Mouse (Mus musculus) macrophage (primary cell): ENCODE results near the gene Pepd. TPM values are rescaled to one million over a fixed set of nuclear protein-coding genes. Genes with fewer than 3 reads are reported as not detected.

Experiments used
- H3K27ac ChIP-seq: fragments of 350-480 bp; formaldehyde crosslinking; 2 replicates; pipeline ENCODE4 v1.9.0; 2021
- H3K36me3 ChIP-seq: fragments of 350-480 bp; formaldehyde crosslinking; 2 replicates; pipeline ENCODE4 v1.9.0; 2021; ENCODE audit errors: inconsistent target
- H3K4me3 ChIP-seq: fragments of 350-480 bp; formaldehyde crosslinking; 2 replicates; pipeline ENCODE4 v1.9.0; 2021; ENCODE audit errors: inconsistent target
- H3K79me2 ChIP-seq: fragments of 350-480 bp; formaldehyde crosslinking; 2 replicates; pipeline ENCODE4 v1.9.0; 2021; ENCODE audit errors: inconsistent target
- WGBS: methylation state at CpG from one replicate; pipeline ENCODE4 v1.1.7; 2026; ENCODE audit warnings: inconsistent platforms; ENCODE audit not compliant: missing documents; 5-methylcytosine and 5-hydroxymethylcytosine counted together
- polyA plus RNA-seq: library from polyadenylated mRNA; stranded (reverse); fragments of 250-400 nt; gene quantifications from 3 replicates; pipeline ENCODE4 v1.2.4, GENCODE M21; 2018; ENCODE audit warnings: inconsistent platforms

The Pepd gene
- polyA plus RNA-seq, 1 experiment from 2014 or later: 61.8 TPM

- Histone ChIP-seq H3K27ac (no peak overlapping the region), H3K79me2 (no peaks in the 10 kb centered on the region), H3K4me3 (no peak overlapping the region), H3K36me3 (peaks cover 13% of the 10 kb centered on the region; the same call in 1 of the 2 replicates)
- 81% methylated on average over 4 of the region's 4 CpGs for WGBS
These were observed 71.7 kb downstream of the Pepd start for GRCm38 (mm10) chr7:34983702-34984475.

GRCm38 (mm10) chr7:34984526-34985133 lies 72.5 kb downstream of the Pepd start:
- 14% methylated on average over 11 of the region's 11 CpGs for WGBS
- Histone ChIP-seq H3K79me2 (no peaks in the 10 kb centered on the region), H3K27ac (no peak overlapping the region), H3K4me3 (no peak overlapping the region), H3K36me3 (peaks cover 20% of the 10 kb centered on the region; the same call in 1 of the 2 replicates)

GRCm38 (mm10) chr7:34985216-34985615 lies 73.0 kb downstream of the Pepd start:
- Histone ChIP-seq H3K27ac (no peak overlapping the region), H3K4me3 (no peak overlapping the region), H3K79me2 (no peaks in the 10 kb centered on the region), H3K36me3 (peaks cover 23% of the 10 kb centered on the region; the same call in 1 of the 2 replicates)
- 33% methylated on average over 9 of the region's 9 CpGs for WGBS

GRCm38 (mm10) chr7:34985646-34986045 lies 73.5 kb downstream of the Pepd start:
- Histone ChIP-seq H3K4me3 (no peak overlapping the region), H3K36me3 (peaks cover 23% of the 10 kb centered on the region; the same call in 1 of the 2 replicates)

GRCm38 (mm10) chr7:34986575-34987150 lies 74.5 kb downstream of the Pepd start:
- H3K27ac ChIP-seq: no peak overlapping the region
- H3K36me3 ChIP-seq: peaks cover 22% of the 10 kb centered on the region; the same call in 1 of the 2 replicates
- no peaks in the 10 kb centered on the region for H3K79me2 ChIP-seq
- WGBS: 93% methylated on average over 7 of the region's 7 CpGs
- H3K4me3 ChIP-seq: no peak overlapping the region

More at GRCm38 (mm10) chr7:34985646-34986045, 73.5 kb downstream of the Pepd start:
- no peaks in the 10 kb centered on the region for H3K79me2 ChIP-seq
- no peak overlapping the region for H3K27ac ChIP-seq

- 93% methylated on average over 6 of the region's 6 CpGs for WGBS
- Histone ChIP-seq H3K36me3 (peaks cover 18% of the 10 kb centered on the region; the same call in 1 of the 2 replicates), H3K4me3 (no peak overlapping the region), H3K27ac (no peak overlapping the region), H3K79me2 (no peaks in the 10 kb centered on the region)
These were observed 75.1 kb downstream of the Pepd start for GRCm38 (mm10) chr7:34987258-34987657.

- WGBS: 92% methylated on average over 3 of the region's 3 CpGs
- H3K4me3 ChIP-seq: no peak overlapping the region
- H3K27ac ChIP-seq: no peak overlapping the region
- H3K36me3 ChIP-seq: peaks cover 18% of the 10 kb centered on the region; the same call in 1 of the 2 replicates
- no peaks in the 10 kb centered on the region for H3K79me2 ChIP-seq
These were observed 76.3 kb downstream of the Pepd start for GRCm38 (mm10) chr7:34988488-34988887.

GRCm38 (mm10) chr7:34991731-34992246 lies 79.6 kb downstream of the Pepd start:
- WGBS: 85% methylated on average over 6 of the region's 6 CpGs
- Histone ChIP-seq H3K4me3 (no peak overlapping the region), H3K79me2 (no peaks in the 10 kb centered on the region), H3K27ac (no peak overlapping the region), H3K36me3 (peaks cover 18% of the 10 kb centered on the region; the same call in 1 of the 2 replicates)

- Histone ChIP-seq H3K36me3 (peaks cover 18% of the 10 kb centered on the region; the same call in 1 of the 2 replicates), H3K79me2 (no peaks in the 10 kb centered on the region), H3K4me3 (no peak overlapping the region), H3K27ac (no peak overlapping the region)
- 100% methylated on average over 3 of the region's 3 CpGs for WGBS
These were observed 80.6 kb downstream of the Pepd start for GRCm38 (mm10) chr7:34992766-34993165.

GRCm38 (mm10) chr7:34995872-34996662 lies 83.9 kb downstream of the Pepd start:
- no peak overlapping the region for H3K4me3 ChIP-seq
- H3K27ac ChIP-seq: no peak overlapping the region
- H3K79me2 ChIP-seq: no peaks in the 10 kb centered on the region
- no peaks in the 10 kb centered on the region for H3K36me3 ChIP-seq
- WGBS: 86% methylated on average over 7 of the region's 7 CpGs

GRCm38 (mm10) chr7:35000839-35001238 lies 88.7 kb downstream of the Pepd start:
- Histone ChIP-seq H3K79me2 (no peaks in the 10 kb centered on the region), H3K27ac (no peak overlapping the region), H3K36me3 (no peaks in the 10 kb centered on the region), H3K4me3 (no peak overlapping the region)
- WGBS: 47% methylated on average over 6 of the region's 6 CpGs

- Histone ChIP-seq H3K27ac (no peak overlapping the region), H3K79me2 (no peaks in the 10 kb centered on the region), H3K36me3 (peaks cover 6% of the 10 kb centered on the region; the same call in 1 of the 2 replicates), H3K4me3 (no peak overlapping the region)
- WGBS: 97% methylated on average over 7 of the region's 7 CpGs
These were observed 91.1 kb downstream of the Pepd start for GRCm38 (mm10) chr7:35003171-35003737.

- Histone ChIP-seq H3K79me2 (no peaks in the 10 kb centered on the region), H3K4me3 (no peak overlapping the region), H3K27ac (no peak overlapping the region), H3K36me3 (peaks cover 6% of the 10 kb centered on the region; the same call in 1 of the 2 replicates)
- WGBS: 95% methylated on average over 7 of the region's 7 CpGs
These were observed 94.5 kb downstream of the Pepd start for GRCm38 (mm10) chr7:35006661-35007060.

GRCm38 (mm10) chr7:35013228-35013627 lies 101.0 kb downstream of the Pepd start:
- no peak overlapping the region for H3K27ac ChIP-seq
- no peaks in the 10 kb centered on the region for H3K79me2 ChIP-seq
- H3K36me3 ChIP-seq: no peaks in the 10 kb centered on the region
- 94% methylated on average over 9 of the region's 9 CpGs for WGBS
- no peak overlapping the region for H3K4me3 ChIP-seq
